Mouse (Mus musculus) kidney, adult 2 months (tissue): ENCODE results near the gene Siva1.

Experiments
- CTCF ChIP-seq: fragments of 200-500 bp; conservative IDR thresholded peaks from 2 replicates; pipeline ENCODE4 v1.5.1; 2011; ENCODE audit warnings: low read depth, mild to moderate bottlenecking, control low read depth, low read length, moderate library complexity, mixed read lengths; ENCODE audit not compliant: insufficient read depth, insufficient read length
- POLR2A ChIP-seq: fragments of 200-500 bp; IDR thresholded peaks from one replicate; pipeline ENCODE4 v1.6.1; 2011; ENCODE audit warnings: low read depth, low read length, control low read depth

- TF ChIP-seq CTCF = no peak
- TF ChIP-seq POLR2A = no peak
Measured at GRCm38 (mm10) chr12:112632907-112633306, 11.6 kb upstream of the Siva1 start.
